Mouse (Mus musculus): Measurements from ENCODE around the gene Sept11.

DNA sequence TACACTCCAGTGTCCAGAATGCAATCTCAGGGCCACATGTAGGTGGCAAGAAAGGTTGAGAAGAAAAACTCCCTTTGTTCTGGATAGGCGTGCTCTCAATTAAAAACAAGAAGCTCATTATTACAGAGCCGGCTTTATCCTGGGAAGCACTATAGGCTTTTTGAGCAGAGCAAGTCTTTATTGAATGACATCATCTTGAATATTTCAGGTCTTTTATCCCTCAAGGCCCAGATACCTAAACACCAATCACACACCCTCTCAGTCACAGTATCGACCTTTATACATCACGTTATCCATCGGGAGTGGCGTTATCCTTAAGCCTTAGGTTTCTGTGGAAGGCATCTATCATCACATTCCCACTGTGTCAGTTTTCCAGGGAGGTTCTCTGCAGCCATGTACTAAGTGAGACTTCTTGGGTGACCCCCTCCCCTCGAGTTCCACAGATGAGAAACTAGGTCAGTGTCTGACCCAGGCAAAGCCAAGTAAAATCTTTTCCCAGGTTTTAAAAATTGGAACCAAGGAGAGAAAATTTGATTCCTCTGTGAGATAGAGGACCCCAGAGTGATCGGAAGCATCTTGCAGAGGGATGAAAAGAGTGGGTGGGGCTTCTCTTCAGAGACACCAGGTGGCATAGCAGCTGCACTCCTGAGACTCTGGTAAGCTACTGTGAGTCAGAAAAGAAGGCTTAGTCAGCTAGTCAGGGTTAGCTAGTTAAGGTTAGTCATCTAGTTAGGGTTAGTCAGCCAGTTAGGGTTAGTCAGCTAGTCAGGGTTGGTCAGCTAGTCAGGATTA is 39.4 kb upstream of the Sept11 start:
- TF ChIP-seq FOSL1 (IDR thresholded peaks at IDR 0.05; ENCODE audit: insufficient read depth, low read length, poor library complexity, severe bottlenecking) (no peak), USF1 (IDR thresholded peaks at IDR 0.05; ENCODE audit: low read depth) (no peak)
